Mouse (Mus musculus) sigmoid colon, adult 10 weeks (tissue): ENCODE results near the gene Olfr1061. TPM values are rescaled to one million over a fixed set of nuclear protein-coding genes. Genes with fewer than 3 reads are reported as not detected.

Experiments used
- polyA plus RNA-seq: library from polyadenylated mRNA; stranded (reverse); fragments of 350-450 nt; fragmentation: Illumina TruSeq; extraction: RNeasy Lipid Tissue Mini Kit (QIAGEN cat#74804); gene quantifications from one replicate; pipeline ENCODE4 v1.2.3, GENCODE M21; 2014; ENCODE audit warnings: low read depth, low replicate concordance

Gene Olfr1061
- polyA plus RNA-seq = not detected

GRCm38 (mm10) chr2:86413950-86414349 lies at the start of gene Olfr1061:
TSS of gene Olfr1061 (minus strand) at chr2:86414050.

GRCm38 (mm10) chr2:86456169-86456568 lies 42.3 kb upstream of the Olfr1061 start, which contains the start of gene Olfr1066:
TSS of gene Olfr1066 (minus strand) at chr2:86456269.

GRCm38 (mm10) chr2:86450491-86450890 lies 36.6 kb upstream of the Olfr1061 start, which contains the start of gene Olfr1065:
TSS of gene Olfr1065 (minus strand) at chr2:86450591.

GRCm38 (mm10) chr2:86426649-86427048 lies 12.8 kb upstream of the Olfr1061 start, which contains the start of gene Olfr1062:
TSS of gene Olfr1062 (minus strand) at chr2:86426749.

GRCm38 (mm10) chr2:86388461-86388860 lies 25.4 kb downstream of the Olfr1061 start, which contains the start of gene Olfr1058:
TSS of gene Olfr1058 (minus strand) at chr2:86388561.

GRCm38 (mm10) chr2:86378293-86378692 lies 35.6 kb downstream of the Olfr1061 start, which contains the start of gene Olfr1057:
TSS of gene Olfr1057 (minus strand) at chr2:86378393.

Other genes starting within 250 kb of the Olfr1061 start
- gene Olfr1043, start 246.5 kb downstream of the Olfr1061 start, polyA plus RNA-seq = not detected
- not detected for gene Olfr1044, start 236.2 kb downstream of the Olfr1061 start, polyA plus RNA-seq
- gene Olfr52, start 228.4 kb downstream of the Olfr1061 start, polyA plus RNA-seq = not detected
- gene Olfr1045, start 211.0 kb downstream of the Olfr1061 start, polyA plus RNA-seq = not detected
- not detected for gene Olfr1046, start 194.7 kb downstream of the Olfr1061 start, polyA plus RNA-seq
- not detected for gene Olfr1047, start 182.6 kb downstream of the Olfr1061 start, polyA plus RNA-seq
- gene Olfr1048, start 173.8 kb downstream of the Olfr1061 start, polyA plus RNA-seq = not detected
- gene Olfr1049, start 155.7 kb downstream of the Olfr1061 start, polyA plus RNA-seq = not detected
- gene Olfr1051, start 135.0 kb downstream of the Olfr1061 start, polyA plus RNA-seq = not detected
- not detected for gene Olfr1052, start 121.6 kb downstream of the Olfr1061 start, polyA plus RNA-seq
- gene Olfr1053, start 98.8 kb downstream of the Olfr1061 start, polyA plus RNA-seq = not detected
- gene Olfr1054, start 78.6 kb downstream of the Olfr1061 start, polyA plus RNA-seq = not detected
- not detected for gene Olfr1055, start 63.8 kb downstream of the Olfr1061 start, polyA plus RNA-seq
- not detected for gene Olfr1056, start 51.6 kb downstream of the Olfr1061 start, polyA plus RNA-seq
- not detected for gene Olfr1057, start 35.7 kb downstream of the Olfr1061 start, polyA plus RNA-seq
- gene Olfr1058, start 25.5 kb downstream of the Olfr1061 start, polyA plus RNA-seq = not detected
- gene Olfr1062, start 12.7 kb upstream of the Olfr1061 start, polyA plus RNA-seq = not detected
- not detected for gene Olfr1065, start 36.5 kb upstream of the Olfr1061 start, polyA plus RNA-seq
- not detected for gene Olfr1066, start 42.2 kb upstream of the Olfr1061 start, polyA plus RNA-seq
- not detected for gene Olfr228, start 73.3 kb upstream of the Olfr1061 start, polyA plus RNA-seq
- gene Olfr1076, start 94.4 kb upstream of the Olfr1061 start, polyA plus RNA-seq = not detected
- gene Olfr1079, start 128.4 kb upstream of the Olfr1061 start, polyA plus RNA-seq = not detected
- not detected for gene Olfr1080, start 144.2 kb upstream of the Olfr1061 start, polyA plus RNA-seq
- not detected for gene Olfr1082, start 184.9 kb upstream of the Olfr1061 start, polyA plus RNA-seq
- not detected for gene Olfr1084, start 225.7 kb upstream of the Olfr1061 start, polyA plus RNA-seq
- gene Olfr1085, start 248.0 kb upstream of the Olfr1061 start, polyA plus RNA-seq = not detected